Mouse (Mus musculus) lung, postnatal 0 days (tissue): Measurements from ENCODE around the gene Tnfrsf26.

Experiments used
- CTCF ChIP-seq: IDR thresholded peaks from 2 replicates; pipeline ENCODE4 v1.5.1; 2016; ENCODE audit warnings: antibody characterized with exemption, mild to moderate bottlenecking
- EP300 ChIP-seq: IDR thresholded peaks from 2 replicates; pipeline ENCODE4 v1.6.1; 2016; ENCODE audit warnings: antibody characterized with exemption, mild to moderate bottlenecking, control low read depth

GRCm38 (mm10) chr7:143587586-143587985, 40.9 kb downstream of the Tnfrsf26 start:
- TF ChIP-seq CTCF, result no peak
- TF ChIP-seq EP300, result no peak
